Mouse (Mus musculus): Measurements from ENCODE around the gene Syne2. TPM values are rescaled to one million over a fixed set of nuclear protein-coding genes. Genes with fewer than 3 reads are reported as not detected.

Syne2 gene
- polyA plus RNA-seq, 1 experiment from 2014 or later: 86.9 TPM

DNA sequence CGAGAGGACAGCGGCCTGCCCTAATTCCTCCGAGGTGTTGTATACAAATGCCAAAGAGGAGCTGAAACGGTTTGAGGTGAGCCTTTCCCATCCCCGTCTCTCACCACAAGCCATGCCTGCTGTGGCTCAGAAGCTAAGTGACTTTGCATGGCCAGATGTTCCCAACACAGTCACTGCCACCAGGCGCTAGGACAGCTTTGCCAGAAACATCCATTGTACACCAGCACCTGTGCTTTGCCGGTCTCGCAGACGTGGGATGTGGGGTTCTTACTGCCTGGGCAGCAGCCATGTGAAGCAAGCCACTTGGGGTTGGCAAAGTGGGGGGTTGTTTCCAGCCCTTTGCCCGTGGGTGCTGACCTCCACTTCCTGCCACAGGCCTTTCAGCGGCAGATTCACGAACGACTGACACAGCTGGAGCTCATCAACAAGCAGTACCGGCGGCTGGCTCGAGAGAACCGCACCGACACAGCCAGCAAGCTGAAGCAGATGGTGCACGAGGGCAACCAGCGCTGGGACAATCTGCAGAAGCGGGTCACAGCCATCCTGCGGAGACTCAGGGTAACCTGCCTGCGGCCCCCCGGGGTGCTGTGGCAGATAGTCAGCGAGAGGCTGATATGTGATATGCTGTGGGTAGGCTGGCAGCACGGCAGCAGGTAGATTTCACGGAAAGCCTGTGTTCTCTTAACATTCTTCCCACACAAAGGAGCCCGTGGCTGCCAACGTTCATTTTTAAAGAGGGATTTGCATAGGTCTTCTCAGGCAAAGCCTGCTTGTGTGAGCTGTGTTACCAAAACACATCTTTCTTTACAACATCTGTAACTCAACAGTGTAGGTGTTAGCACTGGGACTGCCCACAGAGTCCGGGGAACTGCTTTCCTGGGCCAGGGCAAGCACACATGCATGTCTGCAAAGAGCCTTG lies 277.4 kb downstream of the Syne2 start:
- DNase-seq (ENCODE audit: low read depth, low spot score): no peak
- in situ Hi-C loops (cut with MboI; ENCODE audit: low pct_unique_long_range_greater_than_20kb): no loop called here
- TF ChIP-seq CTCF (IDR thresholded peaks at IDR 0.05): no peak
- CTCF ChIA-PET: no interaction called here
- no peaks in the 10 kb centered on the region for H3K27me3 ChIP-seq
- POLR2A ChIA-PET: no interaction called here
- no peak for ATAC-seq

- ATAC-seq (no peak), DNase-seq (ENCODE audit: low read depth, low spot score) (no peak)
- CTCF ChIA-PET: interaction anchor here (1.5 kb wide), 1 partner anchor 14 kb away, joined by 3 read pairs; no protein-coding TSS in a partner anchor
- TF ChIP-seq CTCF (IDR thresholded peaks at IDR 0.05): no peak
- in situ Hi-C loops (cut with MboI; ENCODE audit: low pct_unique_long_range_greater_than_20kb): no loop called here
- POLR2A ChIA-PET: interaction anchor here (0.6 kb wide), 1 partner anchor 83 kb away, joined by 5 read pairs; no protein-coding TSS in a partner anchor
- no peaks in the 10 kb centered on the region for H3K27me3 ChIP-seq
Measured at GRCm38 (mm10) chr12:76102621-76103020, 284.7 kb downstream of the Syne2 start.

GRCm38 (mm10) chr12:76104596-76105351 lies 286.8 kb downstream of the Syne2 start:
- CTCF ChIA-PET: no interaction called here

GRCm38 (mm10) chr12:76109646-76110405 lies 291.9 kb downstream of the Syne2 start:
- no peak for TF ChIP-seq CTCF (IDR thresholded peaks at IDR 0.05)
- ChIA-PET POLR2A (no interaction called here), CTCF (interaction anchor here (1.3 kb wide), 1 partner anchor 9 kb away, joined by 3 read pairs; no protein-coding TSS in a partner anchor)
- DNase-seq (ENCODE audit: low read depth, low spot score) (no peak), ATAC-seq (no peak)
- in situ Hi-C loops (cut with MboI; ENCODE audit: low pct_unique_long_range_greater_than_20kb): no loop called here
- H3K27me3 ChIP-seq: no peaks in the 10 kb centered on the region

More at GRCm38 (mm10) chr12:76104596-76105351, 286.8 kb downstream of the Syne2 start:
- POLR2A ChIA-PET: no interaction called here
- in situ Hi-C loops (cut with MboI; ENCODE audit: low pct_unique_long_range_greater_than_20kb): no loop called here
- TF ChIP-seq CTCF (IDR thresholded peaks at IDR 0.05): no peak
- no peaks in the 10 kb centered on the region for H3K27me3 ChIP-seq
- no peak for ATAC-seq
- DNase-seq (ENCODE audit: low read depth, low spot score): no peak

DNA sequence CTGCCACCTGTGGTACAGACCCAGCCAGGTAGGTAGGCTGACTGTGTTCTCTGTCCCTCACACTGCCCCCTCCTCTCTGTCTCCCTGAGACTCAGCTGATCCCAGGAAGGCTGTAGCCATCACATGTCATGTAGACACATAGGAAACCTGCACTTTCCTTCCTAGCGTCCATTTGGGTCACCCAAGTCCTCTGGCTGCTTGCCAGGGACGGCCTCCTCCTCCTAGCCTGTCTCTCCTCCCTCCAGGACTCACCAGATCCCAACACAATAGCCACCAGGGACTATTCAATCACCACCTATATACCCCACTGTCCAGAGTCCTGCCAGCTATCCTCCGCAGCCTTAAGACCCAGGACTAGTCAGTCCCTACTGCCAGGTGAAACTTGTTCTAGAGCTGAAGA lies 293.1 kb downstream of the Syne2 start:
- no peaks in the 10 kb centered on the region for H3K27me3 ChIP-seq
- ChIA-PET CTCF (no interaction called here), POLR2A (interaction anchor here (0.7 kb wide), 1 partner anchor 86 kb away, joined by 3 read pairs; no protein-coding TSS in a partner anchor)
- ATAC-seq (no peak), DNase-seq (ENCODE audit: low read depth, low spot score) (no peak)
- TF ChIP-seq CTCF (IDR thresholded peaks at IDR 0.05): no peak
- in situ Hi-C loops (cut with MboI; ENCODE audit: low pct_unique_long_range_greater_than_20kb): no loop called here

DNA sequence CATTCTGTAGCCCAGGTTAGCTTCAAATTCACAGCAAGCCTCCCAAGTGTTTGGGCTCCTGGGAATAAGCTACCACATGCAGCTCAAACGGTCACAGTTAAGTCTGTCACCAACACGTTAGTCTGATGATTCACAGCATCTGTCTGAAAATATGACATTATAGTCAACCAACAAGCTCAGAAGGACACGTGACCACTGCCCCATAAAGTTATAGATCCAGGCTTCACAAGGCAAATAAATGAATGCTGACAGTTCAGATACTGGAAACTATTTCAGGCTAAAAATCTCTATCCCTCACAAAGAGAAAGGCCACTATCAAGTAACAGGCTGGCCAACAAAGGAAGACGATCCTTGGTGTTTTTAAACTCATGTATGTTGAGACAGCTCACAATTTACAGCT lies 298.6 kb downstream of the Syne2 start:
- no peaks in the 10 kb centered on the region for H3K27me3 ChIP-seq
- TF ChIP-seq CTCF (IDR thresholded peaks at IDR 0.05): no peak
- DNase-seq (ENCODE audit: low read depth, low spot score): no peak
- CTCF ChIA-PET: interaction anchor here (0.8 to 2.5 kb wide), 2 partner anchors 13 kb away, joined by 3 to 9 read pairs; no protein-coding TSS in a partner anchor
- no peak for ATAC-seq
- in situ Hi-C loops (cut with MboI; ENCODE audit: low pct_unique_long_range_greater_than_20kb): no loop called here
- POLR2A ChIA-PET: interaction anchor here (0.9 kb wide), 1 partner anchor 70 kb away, joined by 3 read pairs; no protein-coding TSS in a partner anchor

DNA sequence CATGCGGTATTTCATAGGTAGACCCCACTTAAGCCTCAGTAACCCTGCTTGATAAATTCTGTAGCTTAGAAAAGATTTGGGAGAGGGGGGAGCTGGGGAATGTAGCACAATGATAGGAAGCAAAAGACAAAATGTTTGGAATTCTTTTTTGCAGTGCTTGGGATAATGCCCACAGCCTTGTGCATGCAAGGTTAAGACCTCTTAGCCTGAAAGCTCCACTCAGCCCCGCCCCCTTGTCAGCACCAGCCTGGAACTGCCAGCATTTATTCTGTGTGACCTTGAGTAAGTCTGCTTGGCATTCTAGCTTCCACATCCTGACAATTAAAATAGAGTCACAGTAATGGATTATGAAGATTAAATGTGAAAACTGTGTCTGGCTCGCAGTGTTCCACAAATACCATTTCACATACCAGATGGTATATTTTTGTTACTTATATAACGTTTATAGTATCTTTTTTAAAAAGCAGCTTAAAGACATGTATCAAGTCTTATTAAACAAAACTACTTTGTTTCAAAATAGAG lies 299.8 kb downstream of the Syne2 start:
- no peaks in the 10 kb centered on the region for H3K27me3 ChIP-seq
- ChIA-PET POLR2A (no interaction called here), CTCF (interaction anchor here (0.9 to 2.5 kb wide), 5 partner anchors 11 to 32 kb away, joined by 3 to 9 read pairs (median 3); no protein-coding TSS in a partner anchor)
- TF ChIP-seq CTCF (IDR thresholded peaks at IDR 0.05): no peak
- no peak for ATAC-seq
- DNase-seq (ENCODE audit: low read depth, low spot score): no peak
- in situ Hi-C loops (cut with MboI; ENCODE audit: low pct_unique_long_range_greater_than_20kb): no loop called here

DNA sequence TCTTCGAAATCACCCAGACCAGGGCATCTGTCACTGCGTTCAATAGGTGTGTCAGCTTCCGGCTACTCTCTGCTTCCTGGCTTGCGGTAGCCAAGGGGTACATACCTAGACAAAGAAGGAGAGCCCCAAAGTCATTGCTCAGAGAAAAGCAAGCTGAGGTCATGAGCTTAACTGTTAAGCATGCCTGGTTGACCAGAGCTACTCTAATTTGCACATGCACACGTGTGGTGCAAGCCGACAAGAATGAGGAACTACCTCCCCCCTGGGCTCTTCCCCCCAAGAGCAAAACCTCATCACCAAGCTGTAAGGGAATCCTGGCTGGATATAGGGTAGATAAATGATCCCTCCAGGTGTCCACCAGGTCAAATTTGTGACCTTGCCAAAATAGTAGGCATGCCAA lies 305.3 kb downstream of the Syne2 start:
- ATAC-seq (no peak), DNase-seq (ENCODE audit: low read depth, low spot score) (no peak)
- CTCF ChIA-PET: no interaction called here
- TF ChIP-seq CTCF (IDR thresholded peaks at IDR 0.05): no peak
- H3K27me3 ChIP-seq: no peaks in the 10 kb centered on the region
- POLR2A ChIA-PET: no interaction called here
- in situ Hi-C loops (cut with MboI; ENCODE audit: low pct_unique_long_range_greater_than_20kb): no loop called here

- DNase-seq (ENCODE audit: low read depth, low spot score): no peak
- TF ChIP-seq CTCF (IDR thresholded peaks at IDR 0.05): no peak
- H3K27me3 ChIP-seq: no peaks in the 10 kb centered on the region
- CTCF ChIA-PET: no interaction called here
- ATAC-seq: no peak
- in situ Hi-C loops (cut with MboI; ENCODE audit: low pct_unique_long_range_greater_than_20kb): no loop called here
- POLR2A ChIA-PET: interaction anchor here (0.7 kb wide), 1 partner anchor 1124 kb away, joined by 5 read pairs; no protein-coding TSS in a partner anchor
Measured at GRCm38 (mm10) chr12:76128306-76128705, 310.4 kb downstream of the Syne2 start.

- no peak for TF ChIP-seq CTCF (IDR thresholded peaks at IDR 0.05)
- in situ Hi-C loops (cut with MboI; ENCODE audit: low pct_unique_long_range_greater_than_20kb): no loop called here
- ATAC-seq (no peak), DNase-seq (ENCODE audit: low read depth, low spot score) (no peak)
- ChIA-PET POLR2A (interaction anchor here (0.7 kb wide), 1 partner anchor 1125 kb away, joined by 5 read pairs; no protein-coding TSS in a partner anchor), CTCF (interaction anchor here (1.5 to 2.1 kb wide), 2 partner anchors 12 to 32 kb away, joined by 3 to 9 read pairs; no protein-coding TSS in a partner anchor)
- H3K27me3 ChIP-seq: no peaks in the 10 kb centered on the region
Measured at GRCm38 (mm10) chr12:76128831-76129230, 310.9 kb downstream of the Syne2 start.

Measured in Patski (cell line).